Comparison of ENCODE assay signal across 8 mouse cellular contexts in the genomic region with DNA sequence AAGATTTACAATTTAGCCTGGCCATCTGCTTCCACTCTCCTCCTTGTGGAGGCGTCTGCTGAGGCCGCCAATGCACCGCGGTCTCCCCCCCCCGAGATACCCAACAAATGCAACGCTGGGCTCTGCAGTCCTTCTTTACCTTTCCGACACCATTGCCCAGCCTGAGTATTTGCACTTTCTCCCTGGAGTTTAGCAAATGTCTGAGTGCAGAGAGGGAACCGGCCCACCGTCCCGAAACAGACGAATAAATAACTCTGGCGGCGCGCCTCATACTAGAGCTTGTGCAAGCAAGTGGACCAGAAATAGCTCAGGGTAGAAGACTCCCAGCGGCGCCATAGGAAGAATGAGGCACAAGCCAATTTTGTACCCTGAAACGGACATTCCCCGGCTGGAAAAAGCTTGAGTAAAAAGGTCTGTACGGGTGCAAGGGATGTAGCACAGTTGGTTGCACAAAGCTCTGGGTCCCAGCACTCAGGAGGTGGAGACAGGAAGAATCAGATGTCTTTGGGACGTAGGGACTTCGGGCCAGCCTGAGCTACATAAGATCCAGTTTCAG. TPM values are rescaled to one million over a fixed set of nuclear protein-coding genes. Genes with fewer than 3 reads are reported as not detected.
DNase-seq lines count a peak whose midpoint lies in the region; ATAC-seq and TF ChIP-seq lines count a peak whose summit lies in the region.

No protein-coding gene starts in this region.

- peak overlapping the region; percentile 81 for H3K4me2 ChIP-seq in hindbrain, postnatal 0 days (ENCODE audit: low read depth, low read length)

- H3K27me3 ChIP-seq in hindbrain, postnatal 0 days (ENCODE audit: insufficient read depth, low read length), result no peaks in the 10 kb centered on the region
- peaks cover 7% of the 10 kb centered on the region for H3K27me3 ChIP-seq in limb, embryonic 10.5 days (ENCODE audit: low read depth, poor library complexity, severe bottlenecking)

- DNase-seq in retina, adult 2 months (ENCODE audit: low read depth, low spot score), result peak; percentile 22
- DNase-seq in retina, postnatal 1 day, result no peak
- peak; percentile 55 for DNase-seq in embryo, embryonic 10 days (ENCODE audit: low spot score)
- peak; percentile 71 for DNase-seq in gastrocnemius, postnatal 10 days
- peak; percentile 61 for DNase-seq in hindbrain, postnatal 0 days (ENCODE audit: low spot score)
- DNase-seq in limb, embryonic 10.5 days (ENCODE audit: low spot score), result peak; percentile 75
- DNase-seq in skeletal muscle tissue, adult 2 months (ENCODE audit: low read depth, low spot score), result peak; percentile 60

- no peaks in the 10 kb centered on the region for H3K36me3 ChIP-seq in hindbrain, postnatal 0 days (ENCODE audit: insufficient read depth, low read length)
- 0 out of 2 replicates have a peak, but pooled peaks cover 3% of the 10 kb centered on the region for H3K36me3 ChIP-seq in limb, embryonic 10.5 days

- H3K27ac ChIP-seq in hindbrain, postnatal 0 days, result peak overlapping the region; percentile 85
- H3K27ac ChIP-seq in limb, embryonic 10.5 days, result peak overlapping the region; percentile 85

- 2% methylated on average over 21 of the region's 21 CpGs for WGBS in hindbrain, postnatal 0 days
- 2% methylated on average over 21 of the region's 21 CpGs for WGBS in limb, embryonic 10.5 days

- peak; percentile 17; the same call in 1 of the 2 replicates for TF ChIP-seq CTCF in hindbrain, postnatal 0 days (IDR thresholded peaks at IDR 0.05; ENCODE audit: low read depth)

- H3K9ac ChIP-seq in hindbrain, postnatal 0 days (replicated peaks; ENCODE audit: low read length), result peak overlapping the region; percentile 54

- peak overlapping the region; percentile 61 for H3K4me3 ChIP-seq in hindbrain, postnatal 0 days (ENCODE audit: low read length)
- peak overlapping the region; percentile 65 for H3K4me3 ChIP-seq in limb, embryonic 10.5 days

- no peaks in the 10 kb centered on the region for H3K9me3 ChIP-seq in hindbrain, postnatal 0 days (ENCODE audit: low read length)
- no peaks in the 10 kb centered on the region for H3K9me3 ChIP-seq in limb, embryonic 10.5 days (replicated peaks)

- ATAC-seq in hindbrain, postnatal 0 days, result peak; percentile 31
- peak; percentile 21; the same call in 1 of the 2 replicates for ATAC-seq in megakaryocyte-erythroid progenitor cell, adult 5-6 weeks (replicated peaks; ENCODE audit: low FRiP score, low TSS enrichment, poor library complexity, severe bottlenecking)

- H3K4me1 ChIP-seq in hindbrain, postnatal 0 days (ENCODE audit: insufficient read depth, low read length), result peaks cover 12% of the 10 kb centered on the region
- peaks cover 33% of the 10 kb centered on the region for H3K4me1 ChIP-seq in limb, embryonic 10.5 days

RNA-seq across cellular contexts. Expression of gene Myl6b, which starts 0.7 kb away (rescaled TPM):
- 100 to 1,000 TPM in 1 of 2 experiments, 10 to 100 TPM in 1; 68.8 to 101 TPM for total RNA-seq in gastrocnemius, postnatal 10 days (2021)
- total RNA-seq in hindbrain, postnatal 0 days (2014; rRNA removed), result 27.1 and 34.6 TPM in 2 replicates
- polyA plus RNA-seq in hindbrain, postnatal 0 days (2015; fragmentation: Nextera tagmentation; extraction: Ambion mirVana), result 4.2 and 4.9 TPM in 2 replicates
- polyA plus RNA-seq in limb, embryonic 10.5 days (2016; fragmentation: Nextera tagmentation; extraction: Ambion mirVana), result 1.6 and 3.3 TPM in 2 replicates
- total RNA-seq in megakaryocyte-erythroid progenitor cell, adult 5-6 weeks (2014; fragmentation: Nextera tagmentation), result 3.7 and 6.3 TPM in 2 replicates
- total RNA-seq in megakaryocyte-erythroid progenitor cell, adult 5-6 weeks (2017), result 0.56 TPM in 1 of 2 replicates, not detected in the other

RNA-seq across cellular contexts. Expression of gene Myl6, which starts 5.2 kb away (rescaled TPM):
- 100 to 1,000 TPM; 305 to 356 TPM for total RNA-seq in gastrocnemius, postnatal 10 days (2021)
- 565 and 585 TPM in 2 replicates for total RNA-seq in hindbrain, postnatal 0 days (2014; rRNA removed)
- polyA plus RNA-seq in hindbrain, postnatal 0 days (2015; fragmentation: Nextera tagmentation; extraction: Ambion mirVana), result 1,081 and 1,089 TPM in 2 replicates
- polyA plus RNA-seq in limb, embryonic 10.5 days (2016; fragmentation: Nextera tagmentation; extraction: Ambion mirVana), result 685 and 729 TPM in 2 replicates
- total RNA-seq in megakaryocyte-erythroid progenitor cell, adult 5-6 weeks (2014; fragmentation: Nextera tagmentation), result 655 and 828 TPM in 2 replicates
- total RNA-seq in megakaryocyte-erythroid progenitor cell, adult 5-6 weeks (2017), result 663 and 819 TPM in 2 replicates

RNA-seq across cellular contexts. Expression of gene Esyt1, which starts 26.5 kb away (rescaled TPM):
- 10 to 100 TPM; 22.5 to 30.4 TPM for total RNA-seq in gastrocnemius, postnatal 10 days (2021)
- 22.9 and 29.0 TPM in 2 replicates for total RNA-seq in hindbrain, postnatal 0 days (2014; rRNA removed)
- polyA plus RNA-seq in hindbrain, postnatal 0 days (2015; fragmentation: Nextera tagmentation; extraction: Ambion mirVana), result 13.3 TPM in 2 replicates
- 7.0 and 8.4 TPM in 2 replicates for polyA plus RNA-seq in limb, embryonic 10.5 days (2016; fragmentation: Nextera tagmentation; extraction: Ambion mirVana)
- 49.7 and 53.8 TPM in 2 replicates for total RNA-seq in megakaryocyte-erythroid progenitor cell, adult 5-6 weeks (2014; fragmentation: Nextera tagmentation)
- 59.2 and 66.2 TPM in 2 replicates for total RNA-seq in megakaryocyte-erythroid progenitor cell, adult 5-6 weeks (2017)

RNA-seq across cellular contexts. Expression of gene Smarcc2, which starts 40.1 kb away (rescaled TPM):
- 10 to 100 TPM; 47.0 to 62.8 TPM for total RNA-seq in gastrocnemius, postnatal 10 days (2021)
- total RNA-seq in hindbrain, postnatal 0 days (2014; rRNA removed), result 174 and 181 TPM in 2 replicates
- polyA plus RNA-seq in hindbrain, postnatal 0 days (2015; fragmentation: Nextera tagmentation; extraction: Ambion mirVana), result 112 and 120 TPM in 2 replicates
- polyA plus RNA-seq in limb, embryonic 10.5 days (2016; fragmentation: Nextera tagmentation; extraction: Ambion mirVana), result 64.2 and 91.3 TPM in 2 replicates
- 98.5 and 119 TPM in 2 replicates for total RNA-seq in megakaryocyte-erythroid progenitor cell, adult 5-6 weeks (2014; fragmentation: Nextera tagmentation)
- total RNA-seq in megakaryocyte-erythroid progenitor cell, adult 5-6 weeks (2017), result 62.9 and 73.3 TPM in 2 replicates

RNA-seq across cellular contexts. Expression of gene Zc3h10, which starts 48.4 kb away (rescaled TPM):
- total RNA-seq in gastrocnemius, postnatal 10 days (2021), result 1 to 10 TPM; 5.2 to 6.3 TPM
- total RNA-seq in hindbrain, postnatal 0 days (2014; rRNA removed), result 19.3 and 19.4 TPM in 2 replicates
- polyA plus RNA-seq in hindbrain, postnatal 0 days (2015; fragmentation: Nextera tagmentation; extraction: Ambion mirVana), result 12.5 and 13.8 TPM in 2 replicates
- polyA plus RNA-seq in limb, embryonic 10.5 days (2016; fragmentation: Nextera tagmentation; extraction: Ambion mirVana), result 14.5 and 15.4 TPM in 2 replicates
- 5.6 and 6.7 TPM in 2 replicates for total RNA-seq in megakaryocyte-erythroid progenitor cell, adult 5-6 weeks (2014; fragmentation: Nextera tagmentation)
- total RNA-seq in megakaryocyte-erythroid progenitor cell, adult 5-6 weeks (2017), result 8.3 and 10.2 TPM in 2 replicates
